Mouse (Mus musculus) lung, adult 2 months (tissue): ENCODE measurements at regions not wholly inside any gene's neighbourhood (a gene's known extent, or its start where the extent isn't known, plus 50 kb on each side); places are given as distances from the start of the nearest gene placed in this dataset.

Experiments used
- CTCF ChIP-seq: fragments of 200-500 bp; IDR thresholded peaks from 2 replicates; pipeline ENCODE4 v1.5.1; 2011; ENCODE audit warnings: mild to moderate bottlenecking, low read length, control low read depth; ENCODE audit not compliant: insufficient read depth
- POLR2A ChIP-seq: fragments of 200-500 bp; IDR thresholded peaks from 2 replicates; pipeline ENCODE4 v1.6.1; 2011; ENCODE audit warnings: low read depth, mild to moderate bottlenecking, control low read depth, low read length, borderline replicate concordance; ENCODE audit errors: extremely low read depth

DNA sequence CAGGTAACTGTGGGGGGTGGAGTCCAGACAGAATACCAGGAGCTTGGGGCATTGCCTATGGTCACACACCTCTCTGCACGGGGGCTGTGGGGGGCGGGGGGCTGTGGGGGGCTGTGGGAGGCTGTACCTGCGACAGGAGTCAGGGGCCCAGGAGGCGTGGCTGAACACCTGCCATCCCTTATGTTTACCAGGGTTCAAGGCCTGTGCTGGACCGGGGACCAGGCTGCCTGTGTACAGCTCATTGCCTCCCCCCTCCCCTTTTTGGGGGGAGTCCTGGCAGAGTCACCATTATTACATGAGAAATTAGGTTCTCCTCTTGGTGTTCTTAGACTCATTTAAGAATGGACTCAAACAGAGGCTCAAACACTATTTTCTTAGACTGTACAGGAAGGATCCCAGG, 78.5 kb downstream of the Xrcc2 start:
- TF ChIP-seq CTCF: no peak
- TF ChIP-seq POLR2A: no peak
